Mouse (Mus musculus) limb, embryonic 14.5 days (tissue): Measurements from ENCODE around the gene Gm11214. TPM values are rescaled to one million over a fixed set of nuclear protein-coding genes. Genes with fewer than 3 reads are reported as not detected.

ENCODE experiments used
- ATAC-seq: fragments of 200-750 bp; cut with Nextera tagmentation; 2 replicates; pipeline ENCODE4 v1.8.0; 2017; ENCODE audit warnings: low read depth, moderate number of reproducible peaks, moderate TSS enrichment; ENCODE audit not compliant: low FRiP score
- DNase-seq: peaks from one replicate; pipeline ENCODE4 v3.0.0-alpha.2; 2015; ENCODE audit warnings: low spot score
- H3K27ac ChIP-seq: fragments of 300-500 bp; sonication (generic); replicated peaks from 2 replicates; pipeline ENCODE4 v1.5.1; 2014; ENCODE audit warnings: low read depth, mild to moderate bottlenecking, low read length, moderate library complexity, mixed read lengths
- H3K27me3 ChIP-seq: fragments of 300-500 bp; sonication (generic); 2 replicates; pipeline ENCODE4 v1.6.1; 2014; ENCODE audit warnings: low read length, mixed read lengths; ENCODE audit not compliant: control insufficient read depth, insufficient read depth
- H3K36me3 ChIP-seq: fragments of 300-500 bp; sonication (generic); 2 replicates; pipeline ENCODE4 v1.6.1; 2014; ENCODE audit warnings: mild to moderate bottlenecking, low read length, moderate library complexity, mixed read lengths; ENCODE audit not compliant: control insufficient read depth, insufficient read depth
- H3K4me1 ChIP-seq: fragments of 300-500 bp; sonication (generic); 2 replicates; pipeline ENCODE4 v1.6.1; 2014; ENCODE audit warnings: antibody characterized with exemption, low read length, mixed read lengths; ENCODE audit not compliant: control insufficient read depth, insufficient read depth
- H3K4me2 ChIP-seq: fragments of 300-500 bp; sonication (generic); replicated peaks from 2 replicates; pipeline ENCODE4 v1.6.1; 2014; ENCODE audit warnings: low read depth, mild to moderate bottlenecking, low read length, moderate library complexity; ENCODE audit not compliant: severe bottlenecking
- H3K4me3 ChIP-seq: fragments of 300-500 bp; sonication (generic); replicated peaks from 2 replicates; pipeline ENCODE4 v1.5.1; 2014; ENCODE audit warnings: low read length
- H3K9ac ChIP-seq: fragments of 300-500 bp; sonication (generic); 2 replicates; pipeline ENCODE4 v1.6.1; 2014; ENCODE audit warnings: mild to moderate bottlenecking, low read depth, low read length, moderate library complexity; ENCODE audit not compliant: severe bottlenecking
- H3K9me3 ChIP-seq: fragments of 300-500 bp; sonication (generic); 2 replicates; pipeline ENCODE4 v1.6.1; 2016; ENCODE audit warnings: low read length; ENCODE audit not compliant: control insufficient read depth
- POLR2A ChIP-seq: fragments of 200-500 bp; IDR thresholded peaks from 2 replicates; pipeline ENCODE4 v1.8.0; 2012; ENCODE audit warnings: inconsistent platforms, mild to moderate bottlenecking, moderate library complexity, borderline replicate concordance; ENCODE audit not compliant: insufficient read depth, insufficient read length; ENCODE audit errors: extremely low read depth
- WGBS: fragments of 180-500 bp; shearing (Covaris S2); extraction: QIAGEN DNeasy Blood & Tissue Kit; methylation state at CpG from one replicate; pipeline ENCODE4 v1.1.7; 2014; 5-methylcytosine and 5-hydroxymethylcytosine counted together
- polyA plus RNA-seq, 2 experiments: library from polyadenylated mRNA; depleted of rRNA in 1 of 2; stranded (reverse) in 1 of 2; unstranded in 1 of 2; fragments of >200 nt; fragmentation: Nextera tagmentation in 1 of 2; extraction: Ambion mirVana in 1 of 2; gene quantifications; 2 replicates each; pipeline versions ENCODE4 v1.2.1 to v1.2.3; 2012 to 2014

Gene Gm11214
- polyA plus RNA-seq, 2 experiments, result not detected

DNA sequence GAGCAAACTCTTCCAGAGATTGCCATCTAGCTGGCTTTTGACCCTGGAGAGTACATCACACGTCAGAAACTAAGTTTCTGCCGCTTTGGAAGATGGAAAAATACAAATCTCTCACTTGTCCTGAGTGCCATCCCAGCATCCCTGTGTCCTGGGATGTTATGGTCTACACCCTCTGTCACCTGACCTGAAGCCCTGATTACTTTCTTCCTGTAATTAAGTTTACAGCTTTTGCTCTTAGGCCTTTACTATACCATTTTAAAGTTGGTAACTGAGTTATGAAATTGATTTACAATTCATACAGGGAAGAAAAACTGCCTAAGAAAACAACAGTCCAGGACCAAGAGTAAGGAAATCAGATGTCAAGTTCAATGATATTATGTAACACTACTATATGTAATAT lies 19.3 kb upstream of the Gm11214 start:
- no peaks in the 10 kb centered on the region for H3K9me3 ChIP-seq
- ATAC-seq, result no peak
- no peaks in the 10 kb centered on the region for H3K27me3 ChIP-seq
- H3K9ac ChIP-seq, result no peak overlapping the region
- 81% methylated on average over 2 of the region's 2 CpGs for WGBS
- H3K4me1 ChIP-seq, result no peaks in the 10 kb centered on the region
- H3K36me3 ChIP-seq, result no peaks in the 10 kb centered on the region
- DNase-seq, result no peak
- TF ChIP-seq POLR2A, result no peak
- no peak overlapping the region for H3K27ac ChIP-seq
- no peak overlapping the region for H3K4me2 ChIP-seq
- H3K4me3 ChIP-seq, result no peak overlapping the region

DNA sequence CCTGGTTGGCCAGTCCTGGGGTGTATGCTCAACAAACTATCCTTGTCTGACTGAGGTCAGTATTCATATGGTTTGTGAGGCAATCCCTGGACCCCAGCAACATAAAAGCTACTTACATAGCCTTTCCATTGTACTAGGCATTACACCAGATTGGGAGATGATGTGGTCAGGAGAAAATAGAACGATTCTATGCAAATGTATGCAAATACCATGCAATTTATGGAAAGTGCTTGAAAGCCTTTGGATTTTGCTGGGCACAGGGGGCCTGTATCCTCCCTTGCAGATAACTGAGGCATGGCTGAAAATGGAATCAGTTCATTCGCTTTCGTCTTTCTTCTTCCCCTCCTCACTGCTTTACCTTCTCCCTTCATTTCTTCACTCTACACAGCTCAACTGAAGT lies 18.4 kb upstream of the Gm11214 start:
- ATAC-seq (no peak), DNase-seq (no peak)
- Histone ChIP-seq H3K4me2 (no peak overlapping the region), H3K36me3 (no peaks in the 10 kb centered on the region), H3K27ac (no peak overlapping the region), H3K27me3 (no peaks in the 10 kb centered on the region), H3K4me1 (no peaks in the 10 kb centered on the region), H3K4me3 (no peak overlapping the region), H3K9ac (no peak overlapping the region), H3K9me3 (no peaks in the 10 kb centered on the region)
- 89% methylated on average over 3 of the region's 3 CpGs for WGBS
- no peak for TF ChIP-seq POLR2A

DNA sequence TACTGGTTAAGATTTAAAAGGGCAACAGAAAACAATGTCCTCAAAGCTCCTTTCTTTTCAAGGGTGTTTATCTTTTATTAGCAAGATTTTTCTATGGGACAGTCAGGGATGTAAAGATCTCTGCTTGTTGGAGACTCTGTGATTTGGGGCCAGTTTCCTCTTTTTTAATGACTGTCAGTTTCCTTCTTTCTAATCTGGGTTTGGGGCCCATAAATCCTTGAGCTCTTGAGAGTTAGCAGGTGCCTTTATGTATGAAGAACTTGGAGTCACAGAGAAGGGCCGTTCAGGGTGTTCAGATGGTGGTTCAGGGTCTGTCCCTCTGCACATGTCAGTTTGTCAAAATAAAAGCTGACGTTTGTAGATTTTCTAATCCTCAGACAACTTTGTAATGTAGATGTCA lies 11.9 kb upstream of the Gm11214 start:
- no peak for TF ChIP-seq POLR2A
- H3K9me3 ChIP-seq, result no peaks in the 10 kb centered on the region
- no peaks in the 10 kb centered on the region for H3K36me3 ChIP-seq
- no peak overlapping the region for H3K27ac ChIP-seq
- H3K4me1 ChIP-seq, result no peaks in the 10 kb centered on the region
- no peak overlapping the region for H3K9ac ChIP-seq
- ATAC-seq (no peak), DNase-seq (no peak)
- 59% methylated on average over 2 of the region's 2 CpGs for WGBS
- H3K4me2 ChIP-seq, result no peak overlapping the region
- H3K27me3 ChIP-seq, result no peaks in the 10 kb centered on the region
- H3K4me3 ChIP-seq, result no peak overlapping the region

DNA sequence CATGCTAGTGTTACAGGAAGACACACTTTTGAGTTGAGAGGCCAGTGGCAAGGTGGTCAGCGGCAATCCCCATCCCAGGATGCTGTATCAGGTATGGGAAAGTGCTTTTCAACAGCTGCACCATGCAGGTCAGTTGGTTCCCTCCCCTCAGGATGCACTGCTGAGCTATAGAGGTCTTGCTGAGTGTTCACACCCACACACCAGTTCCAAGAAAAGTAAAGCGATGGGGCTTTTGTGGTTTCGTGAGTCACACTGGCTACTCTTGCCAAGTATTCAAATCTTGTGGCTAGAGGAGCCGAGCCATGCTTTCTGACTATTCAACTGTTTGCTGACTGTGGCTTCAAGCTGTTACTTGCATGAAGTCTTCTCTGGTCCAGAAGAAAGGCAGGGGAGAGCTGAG lies 5.1 kb upstream of the Gm11214 start:
- no peaks in the 10 kb centered on the region for H3K4me1 ChIP-seq
- DNase-seq (peak; percentile 52), ATAC-seq (no peak)
- no peak for TF ChIP-seq POLR2A
- H3K9ac ChIP-seq, result no peak overlapping the region
- WGBS, result 73% methylated on average over 4 of the region's 4 CpGs
- H3K27me3 ChIP-seq, result no peaks in the 10 kb centered on the region
- H3K9me3 ChIP-seq, result no peaks in the 10 kb centered on the region
- no peaks in the 10 kb centered on the region for H3K36me3 ChIP-seq
- no peak overlapping the region for H3K4me3 ChIP-seq
- no peak overlapping the region for H3K27ac ChIP-seq
- H3K4me2 ChIP-seq, result no peak overlapping the region

DNA sequence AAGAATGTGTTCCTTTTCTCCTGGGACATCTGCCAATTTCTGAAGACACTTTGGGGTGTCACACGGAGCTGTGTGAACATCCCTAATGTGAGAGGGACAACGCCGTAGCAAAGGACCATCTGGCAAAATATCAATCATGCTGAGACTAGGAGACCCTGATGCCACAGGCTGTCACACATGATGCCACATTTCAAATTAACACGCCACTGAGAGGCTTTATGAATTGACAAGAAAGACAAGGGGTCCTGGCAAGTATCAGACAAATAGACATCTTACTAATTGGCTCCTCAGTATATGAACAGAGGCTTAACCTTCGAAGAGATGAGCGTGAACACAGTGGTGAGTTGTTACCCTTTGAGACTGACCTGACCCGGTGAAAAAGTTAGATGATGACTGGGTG lies 2.6 kb upstream of the Gm11214 start:
- Histone ChIP-seq H3K9me3 (no peaks in the 10 kb centered on the region), H3K27ac (no peak overlapping the region), H3K4me1 (no peaks in the 10 kb centered on the region), H3K36me3 (no peaks in the 10 kb centered on the region), H3K27me3 (no peaks in the 10 kb centered on the region), H3K4me2 (no peak overlapping the region), H3K4me3 (no peak overlapping the region), H3K9ac (no peak overlapping the region)
- ATAC-seq (no peak), DNase-seq (no peak)
- WGBS, result 86% methylated on average over 7 of the region's 7 CpGs
- no peak for TF ChIP-seq POLR2A

DNA sequence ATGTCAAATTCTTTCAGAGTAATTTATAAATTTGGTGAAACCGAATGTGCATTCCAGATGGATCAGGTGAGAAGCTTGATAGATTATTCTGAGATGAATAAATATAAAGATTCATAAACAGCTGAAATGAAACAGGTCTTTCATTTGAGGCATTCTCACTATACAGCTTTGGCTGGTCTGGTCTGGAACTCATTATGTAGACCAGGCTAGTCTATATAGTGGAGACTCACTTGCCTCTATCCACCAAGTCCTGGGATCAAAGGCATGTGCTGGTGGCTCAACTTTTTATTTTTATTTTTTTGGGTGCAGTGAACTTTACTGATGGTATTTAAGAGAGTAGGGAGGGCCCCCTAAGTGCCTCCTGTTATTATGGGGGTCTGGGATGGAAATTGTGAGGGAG lies 1.3 kb downstream of the Gm11214 start:
- Histone ChIP-seq H3K27me3 (no peaks in the 10 kb centered on the region), H3K4me3 (no peak overlapping the region), H3K27ac (no peak overlapping the region), H3K4me2 (no peak overlapping the region), H3K9me3 (no peaks in the 10 kb centered on the region), H3K9ac (no peak overlapping the region), H3K4me1 (no peaks in the 10 kb centered on the region), H3K36me3 (no peaks in the 10 kb centered on the region)
- ATAC-seq (no peak), DNase-seq (no peak)
- whole genome bisulfite sequencing, result 67% methylated on average over 1 of the region's 1 CpGs
- TF ChIP-seq POLR2A, result no peak
